Mouse (Mus musculus) adrenal gland (tissue): ENCODE measurements around the gene Sprtn.

ENCODE experiments used
- intact Hi-C: fragments of 180-260 bp; cut with DNase I; formaldehyde crosslinking; loops from one replicate; pipeline ENCODE4 v1.15.1; 2025

The Sprtn gene

GRCm38 (mm10) chr8:124937293-124937692 lies 39.6 kb downstream of the Sprtn start:
- intact Hi-C loops: no loop called here

GRCm38 (mm10) chr8:124943801-124944200 lies 46.1 kb downstream of the Sprtn start:
- intact Hi-C loops: no loop called here

DNA sequence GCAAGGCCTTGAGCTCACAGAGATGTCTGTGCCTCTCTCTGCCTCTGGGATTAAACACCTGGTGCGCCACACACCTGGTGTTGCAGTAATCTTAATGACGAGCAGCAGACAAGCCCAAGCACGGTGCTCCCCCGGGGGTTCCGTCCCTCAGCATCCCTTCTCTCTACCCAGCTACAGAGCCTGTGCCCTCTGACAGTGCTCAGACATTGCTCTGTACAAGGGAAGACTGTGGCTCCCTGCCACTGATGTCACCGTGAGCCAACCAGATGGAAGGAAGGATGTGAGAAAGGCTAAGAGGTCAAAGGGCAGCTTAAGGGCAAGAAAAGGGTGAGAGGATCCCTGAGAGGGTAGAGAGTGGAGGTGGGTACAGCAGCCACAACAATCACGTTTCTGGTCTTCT lies 46.7 kb downstream of the Sprtn start:
- intact Hi-C loops: no loop called here

GRCm38 (mm10) chr8:124947865-124948732 lies 50.4 kb downstream of the Sprtn start:
- intact Hi-C loops: loop anchor here (5.0 kb wide), 3 partner anchors 41 to 89 kb away; partner anchors contain the start of gene Tsnax

DNA sequence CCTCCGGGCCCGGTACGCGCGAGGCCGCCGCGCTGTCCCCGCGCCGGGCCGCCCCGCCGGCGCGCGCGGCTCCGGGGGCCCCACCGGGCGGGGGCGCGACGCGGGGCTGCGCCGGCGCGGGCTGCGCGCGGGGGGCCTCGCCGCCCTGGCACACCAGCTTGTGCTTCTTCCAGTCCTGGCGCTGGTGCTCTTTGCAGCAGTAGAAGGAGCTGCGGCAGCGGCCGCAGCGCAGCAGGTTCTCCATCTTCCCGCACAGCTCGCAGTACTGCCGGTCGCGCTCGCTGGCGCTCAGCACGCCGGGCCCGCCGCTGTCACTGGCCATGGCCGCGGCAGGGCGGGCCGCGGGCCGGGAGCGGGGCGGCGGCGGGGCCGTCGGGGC lies 51.0 kb downstream of the Sprtn start:
- intact Hi-C loops: loop anchor here (5.0 kb wide), 3 partner anchors 41 to 89 kb away; partner anchors contain the start of gene Tsnax

- intact Hi-C loops: loop anchor here (5.0 kb wide), 3 partner anchors 42 to 88 kb away; partner anchors contain the start of gene Tsnax
Measured at GRCm38 (mm10) chr8:124949209-124950068, 51.8 kb downstream of the Sprtn start, which contains the start of gene Egln1. Egln1 (minus strand) TSS chr8:124949324.

- intact Hi-C loops: no loop called here
Measured at GRCm38 (mm10) chr8:124950069-124950456, 52.4 kb downstream of the Sprtn start.

DNA sequence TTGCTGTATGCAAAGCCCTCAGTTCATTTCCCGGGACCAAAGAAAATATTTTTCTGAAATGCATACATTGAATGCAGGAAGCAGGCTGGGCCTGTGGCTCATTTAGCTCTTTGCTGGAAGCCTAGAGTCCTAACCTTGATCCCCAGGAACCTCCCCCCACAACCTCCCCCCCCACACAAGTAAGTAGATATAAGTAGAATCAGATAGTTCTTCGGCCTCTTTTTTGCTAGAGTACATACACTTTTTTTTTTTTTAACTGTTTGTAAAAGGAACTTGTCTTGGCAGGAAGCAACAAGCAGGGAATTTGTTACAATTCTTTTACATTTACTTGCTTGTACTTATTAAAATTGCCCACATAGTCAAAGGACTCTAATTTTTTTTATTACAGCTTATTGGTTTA lies 53.2 kb downstream of the Sprtn start:
- intact Hi-C loops: no loop called here

DNA sequence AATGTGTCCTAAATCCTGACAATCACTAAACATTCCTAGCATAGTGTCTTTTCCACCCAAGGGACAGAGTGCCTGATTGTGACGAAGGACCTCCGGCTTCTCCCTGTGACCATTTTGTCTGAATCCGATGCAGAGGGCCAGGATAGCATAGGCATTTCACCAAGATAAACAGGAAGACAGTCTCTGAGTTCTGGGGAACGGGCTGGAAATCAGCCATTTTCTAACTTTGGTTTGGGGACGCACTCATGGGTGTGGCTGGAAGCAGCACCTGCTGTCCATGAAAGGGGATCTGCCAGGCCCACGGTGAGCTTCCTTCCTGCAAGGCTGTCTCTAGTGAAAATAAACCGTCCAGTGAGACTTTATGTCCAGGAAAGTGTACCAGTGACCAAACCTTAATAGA lies 55.5 kb downstream of the Sprtn start:
- intact Hi-C loops: no loop called here

DNA sequence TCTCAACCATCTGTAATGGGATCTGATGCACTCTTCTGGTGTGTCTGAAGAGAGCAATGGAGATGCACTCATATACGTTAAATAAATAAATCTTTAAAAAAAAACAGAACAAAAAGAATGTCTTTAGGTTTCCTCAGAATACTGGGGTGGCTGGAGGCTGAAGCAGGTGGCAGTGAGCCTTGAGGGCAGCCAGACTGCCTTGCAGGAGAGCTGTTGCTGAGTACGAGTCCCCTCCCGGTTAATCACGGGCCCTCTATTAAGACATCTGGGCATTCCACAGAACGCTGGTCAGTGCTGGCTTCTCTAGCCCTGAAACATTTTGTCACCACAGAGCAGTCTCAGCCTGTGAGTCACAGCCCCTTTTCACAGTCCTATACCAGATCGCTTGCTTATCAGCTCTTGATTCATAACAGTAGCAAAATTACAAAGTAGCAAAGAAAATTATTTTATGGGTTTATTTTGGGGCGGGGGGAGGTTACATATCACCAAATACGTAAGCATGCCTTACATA lies 56.9 kb downstream of the Sprtn start:
- intact Hi-C loops: no loop called here
